Mouse (Mus musculus): ENCODE data around the gene Vmn1r210. TPM values are rescaled to one million over a fixed set of nuclear protein-coding genes. Genes with fewer than 3 reads are reported as not detected.
"Not testable (repeated sequence)": the region's sequence is repeated elsewhere in the genome, so short reads cannot be mapped to it uniquely, and the experiment has no call there.

The Vmn1r210 gene
- not detected in 2 replicates for polyA plus RNA-seq (2014; fragmentation: Nextera tagmentation; extraction: Ambion mirVana)

GRCm38 (mm10) chr13:22831248-22831647 lies at the start of gene Vmn1r210:
Gene Vmn1r210, minus strand, starts transcription at chr13:22831348.
- Histone ChIP-seq H3K9ac (ENCODE audit: low read length) (no peak within 1 kb of the TSS), H3K4me2 (ENCODE audit: low read depth, low read length, severe bottlenecking) (no peak within 1 kb of the TSS), H3K4me1 (replicated peaks; ENCODE audit: control insufficient read depth, insufficient read depth, low read length) (no peaks in the 10 kb centered on the region), H3K9me3 (ENCODE audit: control insufficient read depth, low read length) (no peaks in the 10 kb centered on the region), H3K4me3 (ENCODE audit: low read depth, low read length) (no peak within 1 kb of the TSS), H3K36me3 (ENCODE audit: control insufficient read depth, insufficient read depth, low read length) (no peaks in the 10 kb centered on the region), H3K27me3 (ENCODE audit: control insufficient read depth, insufficient read depth, low read length) (no peaks in the 10 kb centered on the region), H3K27ac (ENCODE audit: low read depth, low read length) (no peak within 1 kb of the TSS)
- ATAC-seq (replicated peaks; ENCODE audit: low FRiP score) (no peak), DNase-seq (ENCODE audit: low spot score) (no peak)
- WGBS: 67% methylated on average over 4 of the region's 4 CpGs

- Histone ChIP-seq H3K27me3 (ENCODE audit: control insufficient read depth, insufficient read depth, low read length) (no peaks in the 10 kb centered on the region), H3K9me3 (ENCODE audit: control insufficient read depth, low read length) (no peaks in the 10 kb centered on the region), H3K4me2 (ENCODE audit: low read depth, low read length, severe bottlenecking) (no peak overlapping the region), H3K36me3 (ENCODE audit: control insufficient read depth, insufficient read depth, low read length) (no peaks in the 10 kb centered on the region), H3K4me1 (replicated peaks; ENCODE audit: control insufficient read depth, insufficient read depth, low read length) (no peaks in the 10 kb centered on the region), H3K27ac (ENCODE audit: low read depth, low read length) (no peak overlapping the region), H3K9ac (ENCODE audit: low read length) (no peak overlapping the region), H3K4me3 (ENCODE audit: low read depth, low read length) (no peak overlapping the region)
- whole genome bisulfite sequencing: 91% methylated on average over 1 of the region's 1 CpGs
- no peak for DNase-seq (ENCODE audit: low spot score)
- no peak for ATAC-seq (replicated peaks; ENCODE audit: low FRiP score)
Measured at GRCm38 (mm10) chr13:22879257-22879656, 48.1 kb upstream of the Vmn1r210 start.

GRCm38 (mm10) chr13:22857461-22857860 lies 26.3 kb upstream of the Vmn1r210 start, which contains the start of gene Vmn1r211:
Gene Vmn1r211, minus strand, starts transcription at chr13:22857561.
- no peaks in the 10 kb centered on the region for H3K36me3 ChIP-seq (ENCODE audit: control insufficient read depth, insufficient read depth, low read length)
- H3K27ac ChIP-seq (ENCODE audit: low read depth, low read length): no peak within 1 kb of the TSS
- no peak within 1 kb of the TSS for H3K4me2 ChIP-seq (ENCODE audit: low read depth, low read length, severe bottlenecking)
- 84% methylated on average over 1 of the region's 1 CpGs for WGBS
- no peak within 1 kb of the TSS for H3K9ac ChIP-seq (ENCODE audit: low read length)
- H3K9me3 ChIP-seq (ENCODE audit: control insufficient read depth, low read length): no peaks in the 10 kb centered on the region
- H3K27me3 ChIP-seq (ENCODE audit: control insufficient read depth, insufficient read depth, low read length): no peaks in the 10 kb centered on the region
- ATAC-seq (replicated peaks; ENCODE audit: low FRiP score) (no peak), DNase-seq (ENCODE audit: low spot score) (no peak)
- no peaks in the 10 kb centered on the region for H3K4me1 ChIP-seq (replicated peaks; ENCODE audit: control insufficient read depth, insufficient read depth, low read length)
- no peak within 1 kb of the TSS for H3K4me3 ChIP-seq (ENCODE audit: low read depth, low read length)

- Histone ChIP-seq H3K4me1 (replicated peaks; ENCODE audit: control insufficient read depth, insufficient read depth, low read length) (no peaks in the 10 kb centered on the region), H3K9me3 (ENCODE audit: control insufficient read depth, low read length) (no peaks in the 10 kb centered on the region), H3K4me3 (ENCODE audit: low read depth, low read length) (no peak overlapping the region), H3K27me3 (ENCODE audit: control insufficient read depth, insufficient read depth, low read length) (no peaks in the 10 kb centered on the region), H3K9ac (ENCODE audit: low read length) (no peak overlapping the region), H3K36me3 (ENCODE audit: control insufficient read depth, insufficient read depth, low read length) (no peaks in the 10 kb centered on the region), H3K4me2 (ENCODE audit: low read depth, low read length, severe bottlenecking) (no peak overlapping the region), H3K27ac (ENCODE audit: low read depth, low read length) (no peak overlapping the region)
- ATAC-seq (replicated peaks; ENCODE audit: low FRiP score) (no peak), DNase-seq (ENCODE audit: low spot score) (no peak)
- 73% methylated on average over 4 of the region's 4 CpGs for WGBS
Measured at GRCm38 (mm10) chr13:22854760-22855159, 23.6 kb upstream of the Vmn1r210 start.

- Histone ChIP-seq H3K9me3 (ENCODE audit: control insufficient read depth, low read length) (no peaks in the 10 kb centered on the region), H3K9ac (ENCODE audit: low read length) (no peak overlapping the region), H3K4me1 (replicated peaks; ENCODE audit: control insufficient read depth, insufficient read depth, low read length) (no peaks in the 10 kb centered on the region), H3K27me3 (ENCODE audit: control insufficient read depth, insufficient read depth, low read length) (no peaks in the 10 kb centered on the region), H3K4me3 (ENCODE audit: low read depth, low read length) (no peak overlapping the region), H3K4me2 (ENCODE audit: low read depth, low read length, severe bottlenecking) (no peak overlapping the region), H3K27ac (ENCODE audit: low read depth, low read length) (no peak overlapping the region), H3K36me3 (ENCODE audit: control insufficient read depth, insufficient read depth, low read length) (no peaks in the 10 kb centered on the region)
- WGBS: 83% methylated on average over 1 of the region's 1 CpGs
- ATAC-seq (replicated peaks; ENCODE audit: low FRiP score) (no peak), DNase-seq (ENCODE audit: low spot score) (no peak)
Measured at GRCm38 (mm10) chr13:22846798-22847197, 15.7 kb upstream of the Vmn1r210 start.

- not testable (repeated sequence) for H3K9me3 ChIP-seq (ENCODE audit: control insufficient read depth, low read length); H3K27me3 ChIP-seq (ENCODE audit: control insufficient read depth, insufficient read depth, low read length); H3K4me3 ChIP-seq (ENCODE audit: low read depth, low read length); DNase-seq (ENCODE audit: low spot score); H3K9ac ChIP-seq (ENCODE audit: low read length); H3K36me3 ChIP-seq (ENCODE audit: control insufficient read depth, insufficient read depth, low read length); H3K27ac ChIP-seq (ENCODE audit: low read depth, low read length); H3K4me1 ChIP-seq (replicated peaks; ENCODE audit: control insufficient read depth, insufficient read depth, low read length); ATAC-seq (replicated peaks; ENCODE audit: low FRiP score); H3K4me2 ChIP-seq (ENCODE audit: low read depth, low read length, severe bottlenecking)
- 53% methylated on average over 3 of the region's 3 CpGs for WGBS
Measured at GRCm38 (mm10) chr13:22844304-22844703, 13.2 kb upstream of the Vmn1r210 start.

- not testable (repeated sequence) for H3K9me3 ChIP-seq (ENCODE audit: control insufficient read depth, low read length); ATAC-seq (replicated peaks; ENCODE audit: low FRiP score); H3K9ac ChIP-seq (ENCODE audit: low read length); H3K36me3 ChIP-seq (ENCODE audit: control insufficient read depth, insufficient read depth, low read length); H3K4me1 ChIP-seq (replicated peaks; ENCODE audit: control insufficient read depth, insufficient read depth, low read length); H3K4me3 ChIP-seq (ENCODE audit: low read depth, low read length); H3K27ac ChIP-seq (ENCODE audit: low read depth, low read length); DNase-seq (ENCODE audit: low spot score); H3K27me3 ChIP-seq (ENCODE audit: control insufficient read depth, insufficient read depth, low read length); H3K4me2 ChIP-seq (ENCODE audit: low read depth, low read length, severe bottlenecking)
- WGBS: 39% methylated on average over 7 of the region's 7 CpGs
Measured at GRCm38 (mm10) chr13:22829395-22829794, 1.8 kb downstream of the Vmn1r210 start.

GRCm38 (mm10) chr13:22821601-22822000 lies 9.5 kb downstream of the Vmn1r210 start:
- DNase-seq (ENCODE audit: low spot score); H3K9ac ChIP-seq (ENCODE audit: low read length); H3K4me2 ChIP-seq (ENCODE audit: low read depth, low read length, severe bottlenecking); H3K36me3 ChIP-seq (ENCODE audit: control insufficient read depth, insufficient read depth, low read length); H3K27me3 ChIP-seq (ENCODE audit: control insufficient read depth, insufficient read depth, low read length); ATAC-seq (replicated peaks; ENCODE audit: low FRiP score); H3K4me3 ChIP-seq (ENCODE audit: low read depth, low read length); H3K27ac ChIP-seq (ENCODE audit: low read depth, low read length); H3K9me3 ChIP-seq (ENCODE audit: control insufficient read depth, low read length); H3K4me1 ChIP-seq (replicated peaks; ENCODE audit: control insufficient read depth, insufficient read depth, low read length): not testable (repeated sequence)
- 90% methylated on average over 1 of the region's 1 CpGs for WGBS

- H3K9me3 ChIP-seq (ENCODE audit: control insufficient read depth, low read length); ATAC-seq (replicated peaks; ENCODE audit: low FRiP score); DNase-seq (ENCODE audit: low spot score); H3K36me3 ChIP-seq (ENCODE audit: control insufficient read depth, insufficient read depth, low read length); H3K27ac ChIP-seq (ENCODE audit: low read depth, low read length); H3K9ac ChIP-seq (ENCODE audit: low read length); H3K4me3 ChIP-seq (ENCODE audit: low read depth, low read length); H3K4me2 ChIP-seq (ENCODE audit: low read depth, low read length, severe bottlenecking); H3K27me3 ChIP-seq (ENCODE audit: control insufficient read depth, insufficient read depth, low read length); H3K4me1 ChIP-seq (replicated peaks; ENCODE audit: control insufficient read depth, insufficient read depth, low read length): not testable (repeated sequence)
Measured at GRCm38 (mm10) chr13:22809582-22809981, 21.6 kb downstream of the Vmn1r210 start, which contains the start of gene Vmn1r209. Gene Vmn1r209, minus strand, starts transcription at chr13:22809682.

All from forebrain, embryonic 11.5 days (tissue).